Mouse (Mus musculus): ENCODE data around the gene Gm15023. TPM values are rescaled to one million over a fixed set of nuclear protein-coding genes. Genes with fewer than 3 reads are reported as not detected.
"Not testable (repeated sequence)": the region's sequence is repeated elsewhere in the genome, so short reads cannot be mapped to it uniquely, and the experiment has no call there.

The Gm15023 gene
- not detected for total RNA-seq (2021)

DNA sequence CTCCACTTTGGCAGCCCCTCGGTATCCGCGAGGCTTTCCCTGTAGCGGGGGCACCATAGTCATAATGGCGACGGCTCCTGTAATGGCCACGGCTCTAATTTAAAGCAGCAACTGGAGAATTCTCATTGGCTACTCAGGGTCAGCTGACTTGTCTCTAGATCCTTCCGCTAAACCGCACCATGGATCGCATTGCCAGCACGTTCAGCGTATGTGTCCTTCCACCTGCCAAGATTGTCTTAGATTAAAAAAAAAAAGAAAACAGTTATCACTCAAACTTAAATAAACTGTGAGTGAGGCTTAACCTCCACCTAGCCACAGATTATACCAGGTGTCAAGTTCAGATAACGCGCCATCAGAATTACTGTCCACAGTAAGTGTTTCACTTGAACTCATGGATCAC lies at the start of gene Gm15023:
Gene Gm15023, minus strand, starts transcription at position 101 of the 400 bp plus-strand sequence.
- DNase-seq, result not testable (repeated sequence)

DNA sequence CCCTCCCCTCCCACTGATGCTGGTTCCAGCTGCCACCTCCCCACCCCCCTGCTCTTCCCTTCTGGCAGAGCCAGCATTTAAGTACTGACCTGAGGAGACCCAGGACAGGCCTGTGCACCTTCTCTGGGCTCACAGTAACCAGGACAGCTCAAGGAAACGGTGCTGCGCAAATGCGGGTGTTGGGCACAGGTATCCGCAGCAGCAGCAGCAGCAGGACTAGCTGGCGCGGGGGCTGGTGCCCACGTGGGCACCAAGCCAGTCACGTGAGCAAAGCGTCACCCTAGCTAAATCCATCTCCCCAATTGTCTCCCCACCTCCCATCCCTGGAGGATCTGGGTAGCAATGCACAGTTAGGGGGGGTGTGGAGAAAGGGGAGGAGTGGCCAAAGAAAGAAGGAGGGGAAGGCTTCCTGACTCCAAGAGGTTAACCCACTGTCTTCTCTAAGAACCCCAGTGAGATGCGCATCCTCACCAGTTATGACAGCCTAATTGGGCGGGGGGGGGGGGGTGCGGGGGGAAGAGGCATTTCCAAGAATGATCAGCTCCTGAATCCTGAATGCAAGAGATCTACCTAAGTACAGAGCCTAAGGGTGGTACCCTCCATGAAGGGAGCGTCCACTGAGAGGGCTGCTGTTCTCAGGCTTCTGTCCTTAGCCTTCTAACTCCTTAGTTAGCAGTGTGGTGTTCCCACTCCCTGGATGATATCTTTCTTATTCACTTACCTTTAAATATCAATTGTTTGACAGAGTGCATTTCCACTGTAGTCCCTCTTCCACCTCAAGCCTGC lies 33.2 kb upstream of the Gm15023 start, which contains the start of gene Tceal6:
Gene Tceal6, minus strand, starts transcription at position 252 of the 786 bp plus-strand sequence.
- no peak for DNase-seq

DNA sequence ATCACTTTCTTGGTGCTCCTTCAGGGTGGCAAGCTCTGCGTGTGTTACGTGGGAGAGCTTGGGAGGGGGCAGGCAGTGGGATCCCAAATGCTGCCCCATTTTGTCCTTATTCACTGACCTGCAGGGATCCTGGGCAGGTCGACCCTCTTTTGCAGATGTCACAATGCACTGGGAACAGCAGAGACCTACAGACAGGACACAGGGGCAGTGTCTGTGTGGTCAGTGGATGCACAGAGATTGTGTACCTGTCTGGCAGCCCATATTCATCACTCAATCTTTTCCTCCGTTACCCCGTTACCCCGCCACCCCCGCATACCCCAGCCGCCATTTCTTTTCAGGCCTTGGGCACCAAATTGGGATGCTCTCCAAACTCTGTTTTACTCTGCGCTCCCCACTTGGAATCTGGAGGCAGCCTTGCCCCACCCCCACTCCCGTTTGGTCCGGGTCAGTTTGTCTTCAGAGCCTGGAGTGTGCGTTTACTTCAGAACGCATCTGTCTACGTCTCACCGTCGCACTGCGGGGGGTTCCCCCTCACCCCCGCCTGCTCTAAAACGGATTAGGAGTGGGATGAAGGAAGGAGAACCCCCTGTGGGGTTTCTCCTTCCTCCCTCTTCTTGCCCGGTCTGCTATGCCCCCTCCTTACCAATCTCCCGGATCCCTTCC lies 32.5 kb upstream of the Gm15023 start:
- DNase-seq, result not testable (repeated sequence)

DNA sequence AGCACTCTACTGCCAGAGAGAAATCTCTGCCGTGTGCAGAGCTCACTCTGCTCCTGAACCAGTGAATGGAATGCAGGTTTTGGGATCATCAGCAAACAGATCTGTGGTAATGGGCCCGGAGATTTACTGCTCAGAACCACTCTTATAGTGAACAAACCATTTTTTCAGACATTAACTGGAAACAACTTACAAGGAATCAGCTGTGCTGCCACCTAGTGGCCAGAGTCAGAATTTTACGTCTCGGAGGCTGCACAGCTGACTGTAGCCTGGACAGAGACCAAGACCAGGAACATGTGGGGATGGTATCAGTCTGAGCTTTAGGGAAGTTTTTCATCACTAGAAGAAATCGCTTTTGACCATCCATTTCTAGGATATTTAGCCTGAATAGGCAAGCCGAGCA lies 12.5 kb upstream of the Gm15023 start:
- DNase-seq, result not testable (repeated sequence)

DNA sequence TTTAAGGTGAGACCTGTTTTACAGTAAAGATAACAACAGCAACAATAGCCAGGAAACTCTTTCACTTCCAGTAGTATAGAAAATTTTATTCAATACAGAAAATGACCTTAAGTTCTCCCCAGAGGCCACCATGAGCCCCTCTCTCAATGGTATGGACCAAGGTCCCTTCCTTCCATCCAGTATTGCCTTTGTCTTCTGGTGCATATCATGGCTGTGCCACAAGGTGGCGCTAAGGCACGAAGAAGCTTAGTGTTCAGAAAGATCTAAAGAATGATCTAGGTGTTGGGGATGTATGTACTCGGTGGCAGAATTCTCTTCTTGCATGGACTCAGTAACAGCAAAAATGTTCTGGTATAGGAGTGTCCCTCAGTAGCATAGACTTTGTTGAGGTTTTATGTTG lies 11.2 kb upstream of the Gm15023 start:
- DNase-seq, result not testable (repeated sequence)

Other genes starting within 250 kb of the Gm15023 start
- under 1 TPM; 0.14 to 0.21 TPM for gene Nxf2, start 212.9 kb downstream of the Gm15023 start, total RNA-seq (2021)
- gene Zmat1, start 168.4 kb downstream of the Gm15023 start, total RNA-seq (2021), result 1 to 10 TPM; 4.2 to 6.1 TPM
- under 1 TPM in 1 of 2 experiments, not detected in 1; 0.38 TPM for gene Tceal6, start 33.1 kb upstream of the Gm15023 start, total RNA-seq (2021)
- gene Pramel3, start 124.7 kb upstream of the Gm15023 start, total RNA-seq (2021), result not detected
- not detected for gene Gm5128, start 195.7 kb upstream of the Gm15023 start, total RNA-seq (2021)